Mouse (Mus musculus): Measurements from ENCODE around the gene Bhlhe23.

DNA sequence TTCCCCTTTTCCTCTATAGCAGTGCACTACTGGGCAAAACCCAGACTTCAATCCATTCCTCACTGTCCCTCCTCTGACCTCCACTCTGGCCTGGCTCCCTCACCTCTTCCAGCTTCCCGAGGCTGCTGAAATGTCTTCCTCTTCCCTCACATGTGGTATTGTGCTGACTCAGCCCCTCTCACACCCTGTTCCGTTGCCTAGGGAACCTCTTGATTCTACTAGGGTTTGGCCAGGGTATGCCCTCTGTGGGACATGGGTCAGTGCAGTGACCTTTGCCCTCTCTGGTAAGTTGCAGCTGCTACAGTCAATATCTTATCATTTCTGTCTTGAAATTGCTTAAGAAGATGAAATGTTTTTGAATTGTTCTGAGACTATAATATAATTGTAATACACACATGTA, 19.9 kb downstream of the Bhlhe23 start:
- TF ChIP-seq CTCF (IDR thresholded peaks at IDR 0.05; ENCODE audit: low read depth), result no peak
- no peak for TF ChIP-seq EP300 (IDR thresholded peaks at IDR 0.05; ENCODE audit: low read depth)
